Mouse (Mus musculus) ES-E14 (cell line): ENCODE measurements around the gene Slc12a7.

Experiments
- CHD2 ChIP-seq: IDR thresholded peaks from 2 replicates; pipeline ENCODE4 v1.6.1; 2014; ENCODE audit warnings: mild to moderate bottlenecking, low read depth, low read length, inconsistent platforms
- ZNF384 ChIP-seq: IDR thresholded peaks from 2 replicates; pipeline ENCODE4 v1.6.1; 2012; ENCODE audit warnings: low read depth, low read length, inconsistent platforms

- TF ChIP-seq CHD2 = no peak
- TF ChIP-seq ZNF384 = no peak
These were observed 19.7 kb upstream of the Slc12a7 start for GRCm38 (mm10) chr13:73713204-73713603.
